Mouse (Mus musculus) heart, embryonic 14.5 days (tissue): ENCODE data around the gene Dnajc17. TPM values are rescaled to one million over a fixed set of nuclear protein-coding genes. Genes with fewer than 3 reads are reported as not detected.

Experiments used
- ATAC-seq: fragments of 200-750 bp; cut with Nextera tagmentation; 2 replicates; pipeline ENCODE4 v1.8.0; 2017; ENCODE audit warnings: low read depth, moderate TSS enrichment; ENCODE audit not compliant: insufficient number of reproducible peaks, insufficient read depth, low FRiP score
- H3K27ac ChIP-seq, 2 experiments: fragments of 200-500 bp in 1 of 2; fragments of 300-500 bp in 1 of 2; sonication (generic) in 1 of 2; replicated peaks in 1 of 2; 2 replicates each; pipeline ENCODE4 v1.5.1; 2012 to 2014; ENCODE audit warnings: low read depth in 2 of 2, low read length in 2 of 2, control low read depth in 1 of 2, mild to moderate bottlenecking in 1 of 2, mixed read lengths in 1 of 2; ENCODE audit not compliant: control insufficient read depth in 1 of 2, insufficient read depth in 1 of 2
- H3K27me3 ChIP-seq: fragments of 300-500 bp; sonication (generic); 2 replicates; pipeline ENCODE4 v1.6.1; 2014; ENCODE audit warnings: mild to moderate bottlenecking, low read length, control low read depth; ENCODE audit not compliant: control insufficient read depth, insufficient read depth
- H3K36me3 ChIP-seq: fragments of 300-500 bp; sonication (generic); 2 replicates; pipeline ENCODE4 v1.6.1; 2014; ENCODE audit warnings: mild to moderate bottlenecking, control low read depth, low read length, mixed read lengths; ENCODE audit not compliant: control insufficient read depth, insufficient read depth
- H3K4me1 ChIP-seq, 2 experiments: fragments of 200-500 bp in 1 of 2; fragments of 300-500 bp in 1 of 2; sonication (generic) in 1 of 2; 2 replicates each; pipeline ENCODE4 v1.6.1; 2012 to 2014; ENCODE audit warnings: low read length in 2 of 2, control low read depth in 1 of 2, mixed read lengths in 1 of 2; ENCODE audit not compliant: control insufficient read depth in 2 of 2, insufficient read depth in 2 of 2
- H3K4me2 ChIP-seq: fragments of 300-500 bp; sonication (generic); 2 replicates; pipeline ENCODE4 v1.6.1; 2014; ENCODE audit warnings: mild to moderate bottlenecking, low read length
- H3K4me3 ChIP-seq, 2 experiments: fragments of 200-500 bp in 1 of 2; fragments of 300-500 bp in 1 of 2; sonication (generic) in 1 of 2; 2 replicates each; pipeline ENCODE4 v1.5.1; 2012 to 2014; ENCODE audit warnings: low read length in 2 of 2, mild to moderate bottlenecking in 2 of 2, control low read depth in 1 of 2, low read depth in 1 of 2, moderate library complexity in 1 of 2; ENCODE audit not compliant: control insufficient read depth in 1 of 2, insufficient read depth in 1 of 2
- H3K9ac ChIP-seq: fragments of 300-500 bp; sonication (generic); 2 replicates; pipeline ENCODE4 v1.6.1; 2014; ENCODE audit warnings: mild to moderate bottlenecking, low read length
- H3K9me3 ChIP-seq: fragments of 300-500 bp; sonication (generic); 2 replicates; pipeline ENCODE4 v1.6.1; 2016; ENCODE audit warnings: low read length, control low read depth; ENCODE audit not compliant: control insufficient read depth
- WGBS: fragments of 180-500 bp; shearing (Covaris S2); extraction: QIAGEN DNeasy Blood & Tissue Kit; methylation state at CpG from one replicate; pipeline ENCODE4 v1.1.7; 2014; 5-methylcytosine and 5-hydroxymethylcytosine counted together
- polyA plus RNA-seq: library from polyadenylated mRNA; unstranded; fragments of >200 nt; fragmentation: Nextera tagmentation; extraction: Ambion mirVana; gene quantifications from 2 replicates; pipeline ENCODE4 v1.2.1, GENCODE M21; 2014

The Dnajc17 gene
- polyA plus RNA-seq, 1 experiment from 2014 or later, result 10.8 TPM

DNA sequence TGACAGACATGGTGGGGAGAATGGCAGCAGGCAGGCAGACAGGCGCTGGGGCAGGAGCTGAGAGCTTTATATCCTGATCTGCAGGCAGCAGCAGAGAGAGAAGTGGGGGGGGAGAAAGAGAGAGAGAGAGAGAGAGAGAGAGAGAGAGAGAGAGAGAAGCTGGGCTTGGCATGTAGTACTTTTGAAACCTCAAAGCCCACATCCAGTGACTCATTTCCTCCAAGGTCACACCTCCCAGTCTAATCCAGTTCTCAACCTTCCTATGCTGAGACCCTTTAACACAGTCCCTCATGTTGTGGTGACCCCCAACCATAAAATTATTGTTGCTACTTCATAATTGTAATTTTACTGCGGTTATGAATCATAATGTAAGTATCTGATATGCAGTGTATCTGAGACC is 38.3 kb downstream of the Dnajc17 start:
- H3K27ac ChIP-seq, result no peak overlapping the region
- no peak for ATAC-seq
- 74% methylated on average over 2 of the region's 2 CpGs for WGBS

DNA sequence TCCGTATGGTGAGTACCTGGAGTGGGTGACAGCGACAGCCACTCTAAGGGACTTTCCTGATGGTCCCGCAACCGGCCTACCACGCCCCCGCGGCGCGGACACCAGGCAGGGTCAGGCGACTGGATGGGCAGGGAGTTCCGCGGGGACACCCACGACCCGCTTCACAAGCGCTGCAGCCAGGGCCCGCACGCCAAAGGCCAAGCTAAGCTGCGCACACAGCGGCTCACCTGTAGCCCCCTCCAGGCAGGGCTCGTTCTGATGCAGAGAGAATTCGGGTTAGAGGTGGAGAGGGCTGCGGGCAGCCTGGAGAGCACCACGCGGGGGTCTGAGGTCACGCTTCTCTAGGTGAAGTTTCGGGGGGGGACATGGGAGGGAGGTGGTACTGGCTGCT is 40.7 kb downstream of the Dnajc17 start:
- H3K4me2 ChIP-seq, result peak overlapping the region; percentile 100
- H3K36me3 ChIP-seq, result no peaks in the 10 kb centered on the region
- peaks cover 13% of the 10 kb centered on the region; the same call in 1 of the 2 replicates for H3K27me3 ChIP-seq
- H3K4me3 ChIP-seq, result peak overlapping the region; percentile 49 to 55
- no peak for ATAC-seq
- H3K4me1 ChIP-seq, result peaks cover 15% of the 10 kb centered on the region in 2 experiments
- H3K9ac ChIP-seq, result peak overlapping the region; percentile 67
- H3K9me3 ChIP-seq, result 0 out of 2 replicates have a peak, but pooled peaks cover 3% of the 10 kb centered on the region
- H3K27ac ChIP-seq, result no peak overlapping the region
- 3% methylated on average over 26 of the region's 26 CpGs for WGBS

More for the DNA sequence above, 38.3 kb downstream of the Dnajc17 start:
- H3K4me1 ChIP-seq, result peaks cover 25 to 32% of the 10 kb centered on the region in 2 experiments
- H3K4me2 ChIP-seq, result no peak overlapping the region
- H3K27me3 ChIP-seq, result peaks cover 13% of the 10 kb centered on the region; the same call in 1 of the 2 replicates
- H3K36me3 ChIP-seq, result no peaks in the 10 kb centered on the region
- 0 out of 2 replicates have a peak, but pooled peaks cover 3% of the 10 kb centered on the region for H3K9me3 ChIP-seq
- H3K4me3 ChIP-seq, result no peak overlapping the region
- H3K9ac ChIP-seq, result no peak overlapping the region

DNA sequence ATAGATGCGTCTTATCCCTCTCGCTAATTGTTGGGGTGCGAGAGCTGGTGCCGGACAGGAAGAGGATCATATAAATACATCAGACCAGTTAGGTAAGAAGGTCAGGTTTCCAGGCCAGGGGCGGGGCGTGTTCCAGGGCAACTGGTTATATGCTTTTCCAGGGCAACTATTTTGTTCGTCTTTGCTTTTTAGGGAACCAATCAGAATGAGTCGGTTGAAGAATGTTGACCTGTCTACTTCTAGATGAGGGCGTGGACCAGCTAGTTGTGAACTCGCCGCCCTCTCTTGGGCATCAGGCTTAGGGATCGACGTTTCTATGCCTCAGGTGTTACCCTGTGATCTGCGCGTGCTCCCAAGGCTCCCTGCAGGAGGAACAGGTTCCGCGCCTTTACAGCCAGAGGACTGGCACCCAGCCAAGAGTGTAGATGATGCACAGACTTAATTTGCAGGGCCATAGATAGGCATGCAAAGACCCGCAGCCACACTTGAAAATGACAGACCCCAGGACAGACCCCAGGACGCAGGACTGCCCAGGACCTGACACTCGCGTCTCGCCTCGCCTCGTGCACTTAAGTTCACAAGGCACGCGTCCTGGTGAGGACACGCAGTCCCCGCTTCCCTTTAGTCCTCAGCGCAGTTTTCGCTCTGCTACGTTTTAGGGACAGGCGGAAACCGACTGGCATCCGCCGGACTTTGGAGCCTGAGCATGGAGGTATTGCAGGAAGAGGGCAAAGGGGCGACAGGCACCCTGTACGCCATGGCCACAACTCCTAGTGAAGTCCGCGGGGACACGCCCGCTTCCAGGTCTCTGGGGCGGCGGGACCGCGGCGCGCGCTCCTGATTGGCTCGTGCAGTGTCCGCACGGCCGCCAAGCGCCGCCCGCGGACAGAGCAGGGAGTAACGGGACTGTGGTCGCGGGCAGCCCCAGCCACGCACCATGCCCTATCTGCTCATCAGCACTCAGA is 41.4 kb downstream of the Dnajc17 start, which contains the start of gene Gchfr:
Gchfr (plus strand) TSS at position 873 of the 965 bp plus-strand sequence.
- WGBS, result under 1% methylated on average over 60 of the region's 60 CpGs
- Histone ChIP-seq H3K9ac (peak within 1 kb of the TSS; percentile 67), H3K27ac (no peak within 1 kb of the TSS), H3K4me2 (peak within 1 kb of the TSS; percentile 100), H3K4me3 (peak within 1 kb of the TSS; percentile 49 to 55), H3K4me1 (peaks cover 9% of the 10 kb centered on the region in 2 experiments), H3K9me3 (0 out of 2 replicates have a peak, but pooled peaks cover 3% of the 10 kb centered on the region), H3K36me3 (no peaks in the 10 kb centered on the region), H3K27me3 (peaks cover 13% of the 10 kb centered on the region; the same call in 1 of the 2 replicates)
- peak; percentile 70 for ATAC-seq

DNA sequence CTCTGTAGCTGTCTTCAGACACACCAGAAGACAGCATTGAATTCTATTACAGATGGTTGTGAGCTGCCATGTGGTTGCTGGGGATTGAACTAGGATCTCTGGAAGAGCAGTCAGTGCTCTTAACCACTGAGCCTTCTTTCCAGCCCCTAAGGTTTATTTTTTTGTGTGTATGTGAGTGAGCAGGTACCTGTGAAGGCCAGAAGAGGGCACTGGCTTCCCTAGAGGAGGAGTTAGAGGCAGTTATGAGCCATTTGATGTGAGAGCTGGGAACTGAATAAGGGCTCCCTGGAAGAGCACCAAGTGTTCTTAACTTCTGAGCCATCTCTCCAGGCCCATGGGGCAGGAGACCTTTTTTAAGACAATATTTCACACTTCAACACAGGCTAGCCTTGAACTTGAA is 43.2 kb downstream of the Dnajc17 start:
- no peak overlapping the region for H3K9ac ChIP-seq
- H3K27ac ChIP-seq, result no peak overlapping the region
- H3K4me1 ChIP-seq, result peaks cover 11 to 18% of the 10 kb centered on the region in 2 experiments
- peaks cover 13% of the 10 kb centered on the region; the same call in 1 of the 2 replicates for H3K27me3 ChIP-seq
- no peak overlapping the region for H3K4me2 ChIP-seq
- no peak for ATAC-seq
- no peaks in the 10 kb centered on the region for H3K36me3 ChIP-seq
- no peak overlapping the region for H3K4me3 ChIP-seq
- 0 out of 2 replicates have a peak, but pooled peaks cover 3% of the 10 kb centered on the region for H3K9me3 ChIP-seq

DNA sequence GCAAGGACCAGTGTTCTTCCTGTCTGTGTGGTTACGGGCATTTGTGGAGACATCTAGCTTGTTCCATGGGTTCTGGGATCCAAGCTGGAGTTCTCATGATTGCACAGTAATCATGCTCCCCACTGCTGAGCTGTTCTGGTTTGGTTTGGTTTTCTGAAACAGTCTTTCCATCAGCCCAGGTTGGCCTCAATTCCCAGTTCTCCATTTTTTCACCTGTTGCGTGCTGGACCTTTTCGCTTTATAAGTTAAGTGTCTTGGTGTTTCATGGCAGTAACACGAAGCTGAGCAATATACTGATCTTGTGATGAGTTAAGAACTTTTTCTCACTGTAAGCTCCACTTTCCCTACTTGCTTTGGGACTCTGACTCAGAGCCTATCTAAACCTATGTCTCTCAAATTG is 44.6 kb downstream of the Dnajc17 start:
- Histone ChIP-seq H3K4me1 (peaks cover 11 to 18% of the 10 kb centered on the region in 2 experiments), H3K36me3 (no peaks in the 10 kb centered on the region), H3K4me2 (no peak overlapping the region), H3K9ac (no peak overlapping the region), H3K27me3 (peaks cover 13% of the 10 kb centered on the region; the same call in 1 of the 2 replicates), H3K4me3 (no peak overlapping the region), H3K27ac (no peak overlapping the region), H3K9me3 (0 out of 2 replicates have a peak, but pooled peaks cover 3% of the 10 kb centered on the region)
- 82% methylated on average over 4 of the region's 4 CpGs for WGBS
- ATAC-seq, result no peak

DNA sequence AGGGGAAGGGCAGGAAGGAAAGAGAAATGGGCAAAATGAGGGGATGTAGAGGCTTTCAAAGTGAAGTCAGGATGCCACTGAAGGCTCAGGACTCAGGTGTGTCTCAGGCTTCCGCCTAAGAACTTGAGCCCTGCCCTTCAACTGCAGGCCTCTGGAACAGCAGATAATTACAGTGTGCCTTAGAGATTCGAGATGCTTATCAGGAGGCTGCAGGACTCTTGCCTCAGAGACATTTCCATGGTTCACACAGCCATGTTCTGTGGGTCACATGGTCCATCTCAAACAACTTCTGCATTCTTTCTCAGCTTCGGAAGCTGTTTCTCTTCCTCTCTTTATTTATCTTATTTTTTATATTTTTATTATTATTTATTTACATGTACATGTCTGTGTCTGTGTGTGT is 45.5 kb downstream of the Dnajc17 start:
- ATAC-seq, result no peak
- Histone ChIP-seq H3K27ac (no peak overlapping the region), H3K9me3 (0 out of 2 replicates have a peak, but pooled peaks cover 3% of the 10 kb centered on the region), H3K27me3 (peaks cover 13% of the 10 kb centered on the region; the same call in 1 of the 2 replicates), H3K9ac (no peak overlapping the region), H3K36me3 (no peaks in the 10 kb centered on the region), H3K4me1 (peaks cover 11 to 18% of the 10 kb centered on the region in 2 experiments), H3K4me3 (no peak overlapping the region), H3K4me2 (no peak overlapping the region)
- 66% methylated on average over 3 of the region's 3 CpGs for WGBS

DNA sequence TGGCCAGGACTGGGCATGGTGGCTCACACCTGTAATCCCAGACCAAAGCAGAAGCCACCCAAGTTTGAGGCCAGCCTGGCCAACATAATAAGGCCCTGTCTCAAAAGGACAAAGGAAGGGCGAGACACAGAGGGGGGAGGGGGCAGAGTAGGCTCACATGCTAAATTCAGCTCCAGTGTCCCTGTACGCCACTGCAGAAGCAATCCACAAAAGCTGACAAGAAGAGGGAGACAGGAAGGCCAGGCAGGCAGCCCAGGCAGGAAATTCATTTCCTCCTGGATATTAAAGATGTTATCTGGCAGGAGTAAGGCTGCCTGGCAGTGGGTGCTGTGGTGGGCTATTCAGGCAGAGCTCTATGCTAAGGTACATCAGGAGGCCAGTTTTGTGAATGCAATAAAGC is 47.3 kb downstream of the Dnajc17 start:
- WGBS, result 13% methylated on average over 2 of the region's 2 CpGs
- 0 out of 2 replicates have a peak, but pooled peaks cover 3% of the 10 kb centered on the region for H3K9me3 ChIP-seq

More for the DNA sequence above, 47.3 kb downstream of the Dnajc17 start:
- Histone ChIP-seq H3K27me3 (0 out of 2 replicates have a peak, but pooled peaks cover 4% of the 10 kb centered on the region), H3K27ac (peak overlapping the region; percentile 6 to 61), H3K9ac (peak overlapping the region; percentile 40), H3K36me3 (no peaks in the 10 kb centered on the region), H3K4me2 (no peak overlapping the region), H3K4me3 (no peak overlapping the region), H3K4me1 (peaks cover 5 to 14% of the 10 kb centered on the region in 2 experiments)
- no peak for ATAC-seq
